Mouse (Mus musculus): ENCODE data around the gene Stx1b. TPM values are rescaled to one million over a fixed set of nuclear protein-coding genes. Genes with fewer than 3 reads are reported as not detected.

The Stx1b gene
- total and polyA plus RNA-seq, 2 experiments, result 0.55 to 7.9 TPM

GRCm38 (mm10) chr7:127822494-127822893 lies 1.9 kb downstream of the Stx1b start:
- no peaks in the 10 kb centered on the region for H3K4me1 ChIP-seq (ENCODE audit: control insufficient read depth, insufficient read depth, low read length)
- no peaks in the 10 kb centered on the region for H3K27me3 ChIP-seq (ENCODE audit: control insufficient read depth, insufficient read depth, low read length)
- no peaks in the 10 kb centered on the region for H3K79me2 ChIP-seq (ENCODE audit: control insufficient read depth, insufficient read depth, low read length)
- 84% methylated on average over 3 of the region's 3 CpGs for WGBS
- H3K4me3 ChIP-seq (ENCODE audit: insufficient read depth, low read depth, low read length), result no peak overlapping the region
- TF ChIP-seq POLR2A (IDR thresholded peaks at IDR 0.05; ENCODE audit: extremely low read depth, insufficient read depth, low read length) (no peak), CTCF (IDR thresholded peaks at IDR 0.05; ENCODE audit: low read depth, low read length) (no peak)
- no peak for DNase-seq (ENCODE audit: extremely low read depth, low read depth, low spot score)
- H3K9ac ChIP-seq (ENCODE audit: low read depth, low read length), result no peak overlapping the region
- H3K36me3 ChIP-seq (ENCODE audit: control insufficient read depth, insufficient read depth, low read length), result no peaks in the 10 kb centered on the region
- no peak overlapping the region for H3K27ac ChIP-seq (replicated peaks; ENCODE audit: insufficient read depth, low read depth, low read length)

GRCm38 (mm10) chr7:127820836-127821509 lies 3.4 kb downstream of the Stx1b start:
- H3K9ac ChIP-seq (ENCODE audit: low read depth, low read length), result no peak overlapping the region
- no peaks in the 10 kb centered on the region for H3K27me3 ChIP-seq (ENCODE audit: control insufficient read depth, insufficient read depth, low read length)
- TF ChIP-seq CTCF (IDR thresholded peaks at IDR 0.05; ENCODE audit: low read depth, low read length) (no peak), POLR2A (IDR thresholded peaks at IDR 0.05; ENCODE audit: extremely low read depth, insufficient read depth, low read length) (no peak)
- H3K27ac ChIP-seq (replicated peaks; ENCODE audit: insufficient read depth, low read depth, low read length), result no peak overlapping the region
- H3K79me2 ChIP-seq (ENCODE audit: control insufficient read depth, insufficient read depth, low read length), result no peaks in the 10 kb centered on the region
- peaks cover 7% of the 10 kb centered on the region for H3K4me1 ChIP-seq (ENCODE audit: control insufficient read depth, insufficient read depth, low read length)
- H3K36me3 ChIP-seq (ENCODE audit: control insufficient read depth, insufficient read depth, low read length), result no peaks in the 10 kb centered on the region
- no peak for DNase-seq (ENCODE audit: extremely low read depth, low read depth, low spot score)
- 75% methylated on average over 13 of the region's 13 CpGs for WGBS
- no peak overlapping the region for H3K4me3 ChIP-seq (ENCODE audit: insufficient read depth, low read depth, low read length)

- Histone ChIP-seq H3K4me3 (ENCODE audit: insufficient read depth, low read depth, low read length) (no peak overlapping the region), H3K36me3 (ENCODE audit: control insufficient read depth, insufficient read depth, low read length) (no peaks in the 10 kb centered on the region), H3K79me2 (ENCODE audit: control insufficient read depth, insufficient read depth, low read length) (no peaks in the 10 kb centered on the region), H3K27ac (replicated peaks; ENCODE audit: insufficient read depth, low read depth, low read length) (no peak overlapping the region), H3K9ac (ENCODE audit: low read depth, low read length) (no peak overlapping the region), H3K4me1 (ENCODE audit: control insufficient read depth, insufficient read depth, low read length) (peaks cover 22% of the 10 kb centered on the region), H3K27me3 (ENCODE audit: control insufficient read depth, insufficient read depth, low read length) (no peaks in the 10 kb centered on the region)
- TF ChIP-seq CTCF (IDR thresholded peaks at IDR 0.05; ENCODE audit: low read depth, low read length), result no peak
- TF ChIP-seq POLR2A (IDR thresholded peaks at IDR 0.05; ENCODE audit: extremely low read depth, insufficient read depth, low read length), result no peak
- peak; percentile 53 for DNase-seq (ENCODE audit: extremely low read depth, low read depth, low spot score)
- WGBS, result 78% methylated on average over 5 of the region's 5 CpGs
These were observed 6.6 kb downstream of the Stx1b start for GRCm38 (mm10) chr7:127817776-127818175.

- no peak overlapping the region for H3K27ac ChIP-seq (replicated peaks; ENCODE audit: insufficient read depth, low read depth, low read length)
These were observed 7.3 kb downstream of the Stx1b start for GRCm38 (mm10) chr7:127817053-127817452.

GRCm38 (mm10) chr7:127815954-127816821 lies 8.2 kb downstream of the Stx1b start:
- peak; percentile 78 for DNase-seq (ENCODE audit: extremely low read depth, low read depth, low spot score)
- WGBS, result 28% methylated on average over 15 of the region's 15 CpGs
- Histone ChIP-seq H3K4me3 (ENCODE audit: insufficient read depth, low read depth, low read length) (no peak overlapping the region), H3K9ac (ENCODE audit: low read depth, low read length) (peak overlapping the region; percentile 25), H3K36me3 (ENCODE audit: control insufficient read depth, insufficient read depth, low read length) (no peaks in the 10 kb centered on the region), H3K4me1 (ENCODE audit: control insufficient read depth, insufficient read depth, low read length) (peaks cover 24% of the 10 kb centered on the region), H3K27ac (replicated peaks; ENCODE audit: insufficient read depth, low read depth, low read length) (peak overlapping the region; percentile 98), H3K27me3 (ENCODE audit: control insufficient read depth, insufficient read depth, low read length) (no peaks in the 10 kb centered on the region), H3K79me2 (ENCODE audit: control insufficient read depth, insufficient read depth, low read length) (no peaks in the 10 kb centered on the region)
- peak; percentile 79 for TF ChIP-seq CTCF (IDR thresholded peaks at IDR 0.05; ENCODE audit: low read depth, low read length)
- TF ChIP-seq POLR2A (IDR thresholded peaks at IDR 0.05; ENCODE audit: extremely low read depth, insufficient read depth, low read length), result 0 out of 2 replicates have a peak, but pooled peaks have one; percentile 13

More at GRCm38 (mm10) chr7:127817053-127817452, 7.3 kb downstream of the Stx1b start:
- H3K27me3 ChIP-seq (ENCODE audit: control insufficient read depth, insufficient read depth, low read length), result no peaks in the 10 kb centered on the region
- H3K4me1 ChIP-seq (ENCODE audit: control insufficient read depth, insufficient read depth, low read length), result peaks cover 24% of the 10 kb centered on the region
- H3K79me2 ChIP-seq (ENCODE audit: control insufficient read depth, insufficient read depth, low read length), result no peaks in the 10 kb centered on the region
- H3K4me3 ChIP-seq (ENCODE audit: insufficient read depth, low read depth, low read length), result no peak overlapping the region
- 80% methylated on average over 7 of the region's 7 CpGs for WGBS
- no peak for DNase-seq (ENCODE audit: extremely low read depth, low read depth, low spot score)
- H3K9ac ChIP-seq (ENCODE audit: low read depth, low read length), result no peak overlapping the region
- H3K36me3 ChIP-seq (ENCODE audit: control insufficient read depth, insufficient read depth, low read length), result no peaks in the 10 kb centered on the region
- TF ChIP-seq POLR2A (IDR thresholded peaks at IDR 0.05; ENCODE audit: extremely low read depth, insufficient read depth, low read length) (no peak), CTCF (IDR thresholded peaks at IDR 0.05; ENCODE audit: low read depth, low read length) (no peak)

Data from liver, adult 2 months (tissue).